Mouse (Mus musculus): ENCODE results near the gene Ttyh2. TPM values are rescaled to one million over a fixed set of nuclear protein-coding genes. Genes with fewer than 3 reads are reported as not detected.
"Not testable (repeated sequence)": the region's sequence is repeated elsewhere in the genome, so short reads cannot be mapped to it uniquely, and the experiment has no call there.

The Ttyh2 gene
- polyA plus RNA-seq, 1 experiment from 2014 or later: 9.3 TPM

- H3K4me2 ChIP-seq: no peak overlapping the region
- no peak overlapping the region for H3K27ac ChIP-seq
- no peak overlapping the region for H3K9ac ChIP-seq
- peaks cover 33% of the 10 kb centered on the region for H3K36me3 ChIP-seq
- H3K4me1 ChIP-seq (replicated peaks): peaks cover 47% of the 10 kb centered on the region
- no peak for ATAC-seq (replicated peaks; ENCODE audit: insufficient number of reproducible peaks, insufficient read depth, low FRiP score, low read depth)
- WGBS: 63% methylated on average over 9 of the region's 9 CpGs
- H3K4me3 ChIP-seq: no peak overlapping the region
- peaks cover 4% of the 10 kb centered on the region; the same call in 1 of the 2 replicates for H3K27me3 ChIP-seq
- H3K9me3 ChIP-seq (replicated peaks): no peaks in the 10 kb centered on the region
These were observed 2.2 kb upstream of the Ttyh2 start for GRCm38 (mm10) chr11:114672794-114673718.

GRCm38 (mm10) chr11:114673719-114674050, 1.5 kb upstream of the Ttyh2 start:
- no peaks in the 10 kb centered on the region for H3K9me3 ChIP-seq (replicated peaks)
- ATAC-seq (replicated peaks; ENCODE audit: insufficient number of reproducible peaks, insufficient read depth, low FRiP score, low read depth): no peak
- H3K27ac ChIP-seq: no peak overlapping the region
- peaks cover 47% of the 10 kb centered on the region for H3K4me1 ChIP-seq (replicated peaks)
- 76% methylated on average over 2 of the region's 2 CpGs for WGBS
- H3K9ac ChIP-seq: no peak overlapping the region
- peaks cover 33% of the 10 kb centered on the region for H3K36me3 ChIP-seq
- no peak overlapping the region for H3K4me3 ChIP-seq
- H3K4me2 ChIP-seq: no peak overlapping the region
- H3K27me3 ChIP-seq: peaks cover 4% of the 10 kb centered on the region; the same call in 1 of the 2 replicates

- no peak for ATAC-seq (replicated peaks; ENCODE audit: insufficient number of reproducible peaks, insufficient read depth, low FRiP score, low read depth)
- no peak overlapping the region for H3K4me3 ChIP-seq
- no peak overlapping the region for H3K4me2 ChIP-seq
- H3K27ac ChIP-seq: no peak overlapping the region
- H3K9me3 ChIP-seq (replicated peaks): no peaks in the 10 kb centered on the region
- no peak overlapping the region for H3K9ac ChIP-seq
- H3K27me3 ChIP-seq: peaks cover 4% of the 10 kb centered on the region; the same call in 1 of the 2 replicates
- peaks cover 33% of the 10 kb centered on the region for H3K36me3 ChIP-seq
- 53% methylated on average over 8 of the region's 8 CpGs for WGBS
- H3K4me1 ChIP-seq (replicated peaks): peaks cover 49% of the 10 kb centered on the region
These were observed 1.1 kb upstream of the Ttyh2 start for GRCm38 (mm10) chr11:114674180-114674579.

GRCm38 (mm10) chr11:114674796-114675195, 435 bp upstream of the Ttyh2 start:
- ATAC-seq (replicated peaks; ENCODE audit: insufficient number of reproducible peaks, insufficient read depth, low FRiP score, low read depth); H3K9ac ChIP-seq; H3K9me3 ChIP-seq (replicated peaks); H3K27ac ChIP-seq; H3K27me3 ChIP-seq: not testable (repeated sequence)
- WGBS: 86% methylated on average over 2 of the region's 3 CpGs
- H3K4me3 ChIP-seq: peak overlapping the region; percentile 71
- H3K36me3 ChIP-seq: peaks cover 33% of the 10 kb centered on the region
- H3K4me2 ChIP-seq: peak overlapping the region; percentile 99
- peaks cover 49% of the 10 kb centered on the region for H3K4me1 ChIP-seq (replicated peaks)

GRCm38 (mm10) chr11:114675826-114676401, 683 bp downstream of the Ttyh2 start:
- H3K4me3 ChIP-seq: peak overlapping the region; percentile 71
- peak; percentile 16; the same call in 1 of the 2 replicates for ATAC-seq (replicated peaks; ENCODE audit: insufficient number of reproducible peaks, insufficient read depth, low FRiP score, low read depth)
- peak overlapping the region; percentile 69 for H3K9ac ChIP-seq
- peaks cover 48% of the 10 kb centered on the region for H3K4me1 ChIP-seq (replicated peaks)
- 2% methylated on average over 27 of the region's 27 CpGs for WGBS
- H3K27me3 ChIP-seq: peaks cover 4% of the 10 kb centered on the region; the same call in 1 of the 2 replicates
- peaks cover 29% of the 10 kb centered on the region for H3K36me3 ChIP-seq
- H3K9me3 ChIP-seq (replicated peaks): no peaks in the 10 kb centered on the region
- peak overlapping the region; percentile 99 for H3K4me2 ChIP-seq
- peak overlapping the region; percentile 59; the same call in 1 of the 2 replicates for H3K27ac ChIP-seq

GRCm38 (mm10) chr11:114676431-114676830, 1.2 kb downstream of the Ttyh2 start:
- Histone ChIP-seq H3K9me3 (replicated peaks) (no peaks in the 10 kb centered on the region), H3K9ac (peak overlapping the region; percentile 69), H3K4me1 (replicated peaks) (peaks cover 45% of the 10 kb centered on the region), H3K27me3 (peaks cover 4% of the 10 kb centered on the region; the same call in 1 of the 2 replicates), H3K4me3 (peak overlapping the region; percentile 71), H3K36me3 (peaks cover 24% of the 10 kb centered on the region), H3K27ac (0 out of 2 replicates have a peak overlapping the region, but pooled peaks have one; percentile 59), H3K4me2 (peak overlapping the region; percentile 99)
- no peak for ATAC-seq (replicated peaks; ENCODE audit: insufficient number of reproducible peaks, insufficient read depth, low FRiP score, low read depth)
- 9% methylated on average over 14 of the region's 14 CpGs for WGBS

- ATAC-seq (replicated peaks; ENCODE audit: insufficient number of reproducible peaks, insufficient read depth, low FRiP score, low read depth): no peak
- H3K4me1 ChIP-seq (replicated peaks): peaks cover 45% of the 10 kb centered on the region
- H3K9me3 ChIP-seq (replicated peaks): no peaks in the 10 kb centered on the region
- H3K27me3 ChIP-seq: peaks cover 4% of the 10 kb centered on the region; the same call in 1 of the 2 replicates
- peak overlapping the region; percentile 71 for H3K4me3 ChIP-seq
- no peak overlapping the region for H3K27ac ChIP-seq
- WGBS: 46% methylated on average over 9 of the region's 9 CpGs
- 0 out of 2 replicates have a peak overlapping the region, but pooled peaks have one; percentile 69 for H3K9ac ChIP-seq
- peaks cover 18% of the 10 kb centered on the region for H3K36me3 ChIP-seq
- peak overlapping the region; percentile 99 for H3K4me2 ChIP-seq
These were observed 1.8 kb downstream of the Ttyh2 start for GRCm38 (mm10) chr11:114676896-114677530.

- H3K4me2 ChIP-seq: 0 out of 2 replicates have a peak overlapping the region, but pooled peaks have one; percentile 13
- no peaks in the 10 kb centered on the region for H3K9me3 ChIP-seq (replicated peaks)
- H3K9ac ChIP-seq: 0 out of 2 replicates have a peak overlapping the region, but pooled peaks have one; percentile 2
- WGBS: 28% methylated on average over 8 of the region's 8 CpGs
- no peak overlapping the region for H3K4me3 ChIP-seq
- ATAC-seq (replicated peaks; ENCODE audit: insufficient number of reproducible peaks, insufficient read depth, low FRiP score, low read depth): no peak
- no peaks in the 10 kb centered on the region for H3K36me3 ChIP-seq
- peak overlapping the region; percentile 52 for H3K27ac ChIP-seq
- peaks cover 4% of the 10 kb centered on the region; the same call in 1 of the 2 replicates for H3K27me3 ChIP-seq
- H3K4me1 ChIP-seq (replicated peaks): peaks cover 49% of the 10 kb centered on the region
These were observed 4.4 kb downstream of the Ttyh2 start for GRCm38 (mm10) chr11:114679582-114679981.

GRCm38 (mm10) chr11:114680291-114680690, 5.1 kb downstream of the Ttyh2 start:
- Histone ChIP-seq H3K9ac (no peak overlapping the region), H3K9me3 (replicated peaks) (no peaks in the 10 kb centered on the region), H3K36me3 (no peaks in the 10 kb centered on the region), H3K27ac (peak overlapping the region; percentile 4; the same call in 1 of the 2 replicates), H3K27me3 (peaks cover 4% of the 10 kb centered on the region; the same call in 1 of the 2 replicates), H3K4me2 (no peak overlapping the region), H3K4me3 (no peak overlapping the region), H3K4me1 (replicated peaks) (peaks cover 52% of the 10 kb centered on the region)
- ATAC-seq (replicated peaks; ENCODE audit: insufficient number of reproducible peaks, insufficient read depth, low FRiP score, low read depth): no peak
- 52% methylated on average over 10 of the region's 10 CpGs for WGBS

- Histone ChIP-seq H3K4me3 (no peak overlapping the region), H3K9ac (no peak overlapping the region), H3K4me2 (no peak overlapping the region), H3K27ac (0 out of 2 replicates have a peak overlapping the region, but pooled peaks have one; percentile 4), H3K27me3 (peaks cover 4% of the 10 kb centered on the region; the same call in 1 of the 2 replicates), H3K4me1 (replicated peaks) (peaks cover 48% of the 10 kb centered on the region), H3K36me3 (no peaks in the 10 kb centered on the region), H3K9me3 (replicated peaks) (no peaks in the 10 kb centered on the region)
- ATAC-seq (replicated peaks; ENCODE audit: insufficient number of reproducible peaks, insufficient read depth, low FRiP score, low read depth): no peak
- WGBS: 70% methylated on average over 5 of the region's 5 CpGs
These were observed 5.8 kb downstream of the Ttyh2 start for GRCm38 (mm10) chr11:114681054-114681453.

All from heart, embryonic 15.5 days (tissue).